Mouse (Mus musculus) embryo, embryonic 11.5 days (tissue): ENCODE data around the gene Mroh7.

Source experiments
- DNase-seq: peaks from one replicate; pipeline ENCODE4 v3.0.0-alpha.2; 2012; ENCODE audit warnings: low read depth, low spot score

Mroh7 gene

GRCm38 (mm10) chr4:106633281-106634085 is 97.2 kb downstream of the Mroh7 start:
- DNase-seq = no peak

DNA sequence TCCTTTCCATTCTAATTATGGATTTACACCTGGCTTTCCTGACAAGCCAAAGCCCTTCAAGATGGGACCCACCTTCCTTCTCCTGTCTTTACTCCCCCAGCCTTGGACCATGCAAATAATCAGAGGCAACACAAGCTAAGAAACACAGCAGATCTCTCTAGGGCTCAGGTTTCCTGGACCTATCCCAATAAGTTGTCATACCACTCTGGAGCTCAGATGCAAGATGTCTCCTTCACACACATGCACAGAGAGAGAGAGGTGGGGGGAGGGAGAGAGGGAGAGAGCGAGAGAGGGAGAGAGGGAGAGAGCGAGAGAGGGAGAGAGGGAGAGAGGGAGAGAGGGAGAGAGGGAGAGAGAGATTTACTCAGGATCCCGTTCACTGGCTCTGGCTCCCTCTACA is 98.4 kb downstream of the Mroh7 start:
- no peak for DNase-seq
